In genomic region chr4:137479757-137480156, GRCm38 (mm10) we compare ENCODE assay signal across 9 mouse cellular contexts. TPM values are rescaled to one million over a fixed set of nuclear protein-coding genes. Genes with fewer than 3 reads are reported as not detected.
DNase-seq lines count a peak whose midpoint lies in the region; ATAC-seq and TF ChIP-seq lines count a peak whose summit lies in the region.
"Had no signal": no experiment of that assay in that cellular context is flagged by ENCODE, and none has a peak within 500 bp of the region (broad histone marks: within the 10 kb centered on the region; RNA-seq: fewer than 3 reads in every experiment).

No protein-coding gene starts in this region.

- no peak for TF ChIP-seq CTCF in liver, postnatal 0 days (IDR thresholded peaks at IDR 0.05; ENCODE audit: low read depth)

- no peaks in the 10 kb centered on the region for H3K27me3 ChIP-seq in lung, embryonic 16.5 days (ENCODE audit: control insufficient read depth, insufficient read depth, low read depth, low read length)
- no peaks in the 10 kb centered on the region for H3K27me3 ChIP-seq in kidney, embryonic 14.5 days (ENCODE audit: control insufficient read depth, insufficient read depth, low read length)
- no peaks in the 10 kb centered on the region for H3K27me3 ChIP-seq in liver, postnatal 0 days (ENCODE audit: insufficient read depth, low read length)

- no peaks in the 10 kb centered on the region for H3K9me3 ChIP-seq in lung, embryonic 16.5 days (ENCODE audit: control insufficient read depth, low read length)
- H3K9me3 ChIP-seq in kidney, embryonic 14.5 days (ENCODE audit: control insufficient read depth, low read length): no peaks in the 10 kb centered on the region
- no peaks in the 10 kb centered on the region for H3K9me3 ChIP-seq in liver, postnatal 0 days (ENCODE audit: low read length)

- H3K9ac ChIP-seq in lung, embryonic 16.5 days (ENCODE audit: low read length): no peak overlapping the region
- no peak overlapping the region; the same call in 1 of the 2 replicates for H3K9ac ChIP-seq in kidney, embryonic 14.5 days (ENCODE audit: low read depth, low read length)
- no peak overlapping the region for H3K9ac ChIP-seq in liver, postnatal 0 days (replicated peaks)

- no peak overlapping the region for H3K4me2 ChIP-seq in lung, embryonic 16.5 days (ENCODE audit: low read depth, low read length)
- H3K4me2 ChIP-seq in kidney, embryonic 14.5 days (replicated peaks; ENCODE audit: low read depth, low read length): peak overlapping the region; percentile 25
- H3K4me2 ChIP-seq in liver, postnatal 0 days (ENCODE audit: low read depth, low read length): no peak overlapping the region

- peak overlapping the region; percentile 95 for H3K27ac ChIP-seq in lung, embryonic 16.5 days (ENCODE audit: low read length)
- H3K27ac ChIP-seq in kidney, embryonic 14.5 days (ENCODE audit: low read depth, low read length): peak overlapping the region; percentile 92
- H3K27ac ChIP-seq in liver, postnatal 0 days (ENCODE audit: low read depth): peak overlapping the region; percentile 86; the same call in 1 of the 2 replicates

- TF ChIP-seq EP300 in liver, postnatal 0 days (IDR thresholded peaks at IDR 0.05; ENCODE audit: low read depth): no peak

- no peak overlapping the region for H3K4me3 ChIP-seq in lung, embryonic 16.5 days (ENCODE audit: low read length)
- H3K4me3 ChIP-seq in kidney, embryonic 14.5 days (ENCODE audit: low read length): no peak overlapping the region
- H3K4me3 ChIP-seq in liver, postnatal 0 days (ENCODE audit: low read depth, low read length): no peak overlapping the region

- H3K4me1 ChIP-seq in lung, embryonic 16.5 days (replicated peaks; ENCODE audit: control insufficient read depth, insufficient read depth, low read length): peaks cover 87% of the 10 kb centered on the region
- peaks cover 88% of the 10 kb centered on the region for H3K4me1 ChIP-seq in kidney, embryonic 14.5 days (ENCODE audit: control insufficient read depth, insufficient read depth, low read length)
- H3K4me1 ChIP-seq in liver, postnatal 0 days (ENCODE audit: insufficient read depth): peaks cover 57% of the 10 kb centered on the region

- ATAC-seq in lung, embryonic 16.5 days (ENCODE audit: low read depth): peak; percentile 46
- ATAC-seq in kidney, embryonic 14.5 days (ENCODE audit: low FRiP score, low TSS enrichment): peak; percentile 48
- ATAC-seq in liver, postnatal 0 days: no peak

- no peaks in the 10 kb centered on the region for H3K36me3 ChIP-seq in lung, embryonic 16.5 days (ENCODE audit: control insufficient read depth, insufficient read depth, low read length)
- H3K36me3 ChIP-seq in kidney, embryonic 14.5 days (ENCODE audit: control insufficient read depth, insufficient read depth, low read length): no peaks in the 10 kb centered on the region
- no peaks in the 10 kb centered on the region for H3K36me3 ChIP-seq in liver, postnatal 0 days (replicated peaks; ENCODE audit: insufficient read depth, low read length)

- peak; percentile 27 to 43 for DNase-seq in adrenal gland, adult (ENCODE audit: inconsistent age in 2 of 2, low spot score in 1 of 2)
- DNase-seq in adrenal gland, adult 8-10 months: no peak
- no peak for DNase-seq in lung, adult 18-20 months
- no peak for DNase-seq in liver, postnatal 0 days
- no peak for DNase-seq in ovary, postnatal 36 days (ENCODE audit: low spot score)
- no peak for DNase-seq in spleen, postnatal 10 days (ENCODE audit: low spot score in 2 of 2)
- DNase-seq: cerebellum, postnatal 36 days had no signal

- whole genome bisulfite sequencing in lung, embryonic 16.5 days: 23% methylated on average over 6 of the region's 6 CpGs
- 10% methylated on average over 6 of the region's 6 CpGs for WGBS in kidney, embryonic 14.5 days
- WGBS in liver, postnatal 0 days (ENCODE audit: insufficient replicate concordance): 36% methylated on average over 6 of the region's 6 CpGs

RNA-seq across cellular contexts. Expression of gene Hspg2, which starts 11.2 kb away (rescaled TPM):
- total RNA-seq in adrenal gland, adult 8-10 months (2022): 100 to 1,000 TPM; 107 to 236 (median 145) TPM
- 34.7 and 35.2 TPM in 2 replicates for polyA plus RNA-seq in lung, embryonic 16.5 days (2015; fragmentation: Nextera tagmentation; extraction: Ambion mirVana)
- 39.6 and 56.2 TPM in 2 replicates for polyA plus RNA-seq in kidney, embryonic 14.5 days (2014; fragmentation: Nextera tagmentation; extraction: Ambion mirVana)
- polyA plus RNA-seq in liver, postnatal 0 days (2015; fragmentation: Nextera tagmentation; extraction: Ambion mirVana): 5.1 TPM in 2 replicates

RNA-seq across cellular contexts. Expression of gene 1700013G24Rik, which starts 26.7 kb away (rescaled TPM):
- total RNA-seq in adrenal gland, adult 8-10 months (2022): not detected
- not detected in 2 replicates for polyA plus RNA-seq in lung, embryonic 16.5 days (2015; fragmentation: Nextera tagmentation; extraction: Ambion mirVana)
- not detected in 2 replicates for polyA plus RNA-seq in kidney, embryonic 14.5 days (2014; fragmentation: Nextera tagmentation; extraction: Ambion mirVana)
- polyA plus RNA-seq in liver, postnatal 0 days (2015; fragmentation: Nextera tagmentation; extraction: Ambion mirVana): not detected in 2 replicates

RNA-seq across cellular contexts. Expression of gene Cela3b, which starts 49.4 kb away (rescaled TPM):
- under 1 TPM in 1 of 4 experiments, not detected in 3; 0.42 TPM for total RNA-seq in adrenal gland, adult 8-10 months (2022)
- not detected in 2 replicates for polyA plus RNA-seq in lung, embryonic 16.5 days (2015; fragmentation: Nextera tagmentation; extraction: Ambion mirVana)
- not detected in 2 replicates for polyA plus RNA-seq in kidney, embryonic 14.5 days (2014; fragmentation: Nextera tagmentation; extraction: Ambion mirVana)
- 0.42 and 6.5 TPM in 2 replicates for polyA plus RNA-seq in liver, postnatal 0 days (2015; fragmentation: Nextera tagmentation; extraction: Ambion mirVana)

Comparison
In these comparisons a context has a peak if more than half of its experiments do, and no peak if none do; other contexts are left out.
1. DNase-seq: peak in adrenal gland, adult (2 of 2); none in adrenal gland, adult 8-10 months (single experiment), lung, adult 18-20 months (0 of 2), liver, postnatal 0 days (single experiment), ovary, postnatal 36 days (single experiment) and spleen, postnatal 10 days (0 of 2).
2. Peak in every context shown above with its lines, with median percentiles within 50 percentile points of each other: H3K27ac ChIP-seq.